Mouse (Mus musculus) fibroblast of lung, adult 2 months (primary cell): ENCODE measurements at regions not wholly inside any gene's neighbourhood (a gene's known extent, or its start where the extent isn't known, plus 50 kb on each side); places are given as distances from the start of the nearest gene placed in this dataset.

ENCODE experiments used
- DNase-seq: peaks from one replicate; pipeline ENCODE4 v3.0.0-alpha.2; 2011; ENCODE audit warnings: low read depth

DNA sequence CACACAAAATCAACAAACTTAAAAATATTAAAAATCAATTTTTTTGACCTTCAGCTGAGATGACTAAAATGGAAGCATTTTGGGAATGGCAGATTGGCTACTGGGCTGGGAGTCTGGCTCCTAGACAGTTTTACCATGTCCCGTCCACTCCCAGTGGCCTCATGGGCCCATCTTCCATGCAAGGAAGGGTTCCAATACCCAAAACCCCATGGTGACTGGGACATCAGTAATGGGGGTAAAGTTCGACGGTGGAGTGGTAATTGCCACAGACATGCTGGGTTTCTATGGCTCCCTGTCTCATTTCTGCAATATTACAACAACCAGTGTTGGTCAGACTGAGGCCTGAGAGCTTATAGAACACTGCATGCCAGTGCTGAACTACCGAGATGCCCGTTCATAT is 82.2 kb downstream of the Il20rb start:
- DNase-seq, result no peak

GRCm38 (mm10) chr9:100400366-100400765 is 86.2 kb downstream of the Il20rb start:
- DNase-seq, result peak; percentile 16

DNA sequence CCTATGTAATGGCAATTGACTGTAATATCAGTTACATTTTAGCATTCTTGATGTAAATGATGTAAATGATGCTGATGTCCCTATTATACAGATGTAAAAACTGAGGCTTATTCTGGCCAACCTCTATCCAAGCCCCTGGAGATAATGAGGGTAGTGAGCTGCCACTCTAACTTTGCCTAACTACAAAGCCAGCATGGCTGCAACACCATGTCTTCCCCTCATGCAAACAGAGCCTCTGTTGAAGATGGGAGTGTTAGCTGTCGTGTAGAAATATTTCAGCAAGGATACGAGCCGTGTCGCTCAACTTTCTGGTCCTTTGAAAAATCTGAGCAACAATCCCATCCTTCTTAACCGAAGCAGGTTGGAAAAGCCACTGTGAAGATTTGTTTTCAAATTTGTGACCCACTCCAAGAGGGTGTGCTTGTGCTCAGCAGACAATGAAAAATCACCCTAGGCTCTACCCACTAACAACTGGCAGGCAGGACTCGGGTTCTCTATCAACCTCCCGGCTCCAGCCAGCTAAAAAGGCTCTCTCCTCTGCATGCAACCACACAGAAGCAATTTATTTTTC is 90.2 kb downstream of the Il20rb start:
- no peak for DNase-seq

GRCm38 (mm10) chr9:100395711-100396110 is 90.9 kb downstream of the Il20rb start:
- peak; percentile 21 for DNase-seq

DNA sequence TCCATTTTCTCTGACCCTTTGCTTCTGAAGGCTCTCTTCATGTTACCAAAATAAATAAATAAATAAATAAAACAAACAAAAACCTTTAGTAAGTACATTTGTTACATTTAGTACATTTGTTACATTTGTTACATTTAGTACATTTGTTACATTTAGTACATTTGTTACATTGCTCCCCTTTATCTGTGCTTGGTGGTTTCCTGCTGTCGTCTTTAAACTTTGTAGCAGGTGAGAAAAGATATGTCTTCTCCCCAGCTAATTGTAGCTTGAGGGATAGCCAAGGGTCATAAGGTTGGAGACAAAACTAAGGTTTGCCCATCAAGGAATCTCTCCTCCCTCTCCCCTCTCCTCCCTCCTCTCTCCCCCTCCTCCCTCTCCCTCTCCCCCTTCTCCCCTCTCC is 92.0 kb downstream of the Il20rb start:
- DNase-seq, result no peak

DNA sequence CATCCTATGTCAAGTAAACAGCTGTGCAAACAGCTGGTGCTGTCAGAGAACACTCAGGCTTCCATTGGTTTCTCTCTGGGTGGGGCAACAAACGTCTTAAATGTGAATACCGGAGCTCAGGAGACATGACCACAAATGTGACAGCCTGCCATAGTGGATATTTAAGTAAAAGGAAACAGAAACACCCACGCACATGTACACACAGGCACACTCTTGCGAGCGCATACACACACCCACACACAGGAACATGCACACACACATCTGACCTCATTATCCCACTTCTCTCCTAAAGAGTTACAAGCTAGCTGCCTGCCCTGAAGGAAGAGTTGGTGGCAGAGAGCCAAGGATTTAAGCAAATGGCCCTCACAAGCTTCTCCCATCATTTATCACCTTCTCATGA is 92.4 kb downstream of the Il20rb start:
- DNase-seq, result no peak

GRCm38 (mm10) chr9:100392262-100392661 is 94.3 kb downstream of the Il20rb start:
- no peak for DNase-seq

DNA sequence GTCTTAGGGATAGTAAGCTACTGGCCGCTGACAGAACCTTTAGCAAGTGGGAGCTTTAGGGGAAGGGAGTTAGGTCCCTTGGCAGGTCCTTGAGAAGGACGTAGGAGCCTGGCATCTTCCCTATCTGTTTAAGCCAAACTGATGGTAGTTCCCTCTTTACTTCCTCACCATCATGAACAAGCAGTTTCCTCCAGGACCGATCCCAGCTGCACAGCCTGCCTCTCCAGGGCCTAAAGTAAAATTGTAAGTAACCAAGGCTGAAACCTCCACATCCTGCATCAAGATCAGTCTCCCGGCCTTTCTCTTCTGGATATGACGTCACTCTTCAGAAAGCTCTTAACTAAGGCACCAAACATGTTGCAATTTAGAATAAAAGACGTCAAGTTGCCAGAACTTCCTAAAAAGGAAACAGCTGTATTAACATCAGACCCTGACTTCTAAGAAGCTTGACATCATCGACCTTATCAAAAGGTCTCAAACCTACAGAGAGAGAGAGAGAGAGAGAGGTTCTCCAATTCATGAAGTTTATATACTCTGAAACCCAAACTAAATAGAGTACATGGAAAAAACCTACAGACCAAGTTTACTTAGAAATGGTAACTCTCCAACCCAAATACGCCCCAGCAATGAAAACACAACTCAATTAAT is 94.9 kb downstream of the Il20rb start:
- no peak for DNase-seq

DNA sequence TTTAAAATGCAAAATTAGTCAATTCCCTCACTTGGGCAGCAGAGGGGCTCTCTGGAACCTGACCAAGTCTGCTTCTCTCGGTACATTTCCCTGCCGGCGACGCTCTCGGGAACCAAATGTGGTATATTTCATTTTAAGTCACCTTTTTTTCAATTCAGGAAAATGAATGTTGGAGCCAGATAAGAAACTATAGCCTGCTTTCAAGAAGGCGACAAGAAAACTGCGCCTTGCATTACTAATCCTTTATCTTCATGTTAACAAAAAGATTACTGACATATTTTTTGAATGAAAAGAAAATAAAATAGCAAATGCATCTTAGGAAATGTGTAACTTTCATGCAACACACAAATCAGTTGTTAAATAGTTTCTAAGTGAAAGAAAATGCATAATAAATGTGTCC is 98.2 kb downstream of the Il20rb start:
- no peak for DNase-seq

GRCm38 (mm10) chr9:100387171-100387685 is 99.4 kb downstream of the Il20rb start:
- DNase-seq, result no peak

DNA sequence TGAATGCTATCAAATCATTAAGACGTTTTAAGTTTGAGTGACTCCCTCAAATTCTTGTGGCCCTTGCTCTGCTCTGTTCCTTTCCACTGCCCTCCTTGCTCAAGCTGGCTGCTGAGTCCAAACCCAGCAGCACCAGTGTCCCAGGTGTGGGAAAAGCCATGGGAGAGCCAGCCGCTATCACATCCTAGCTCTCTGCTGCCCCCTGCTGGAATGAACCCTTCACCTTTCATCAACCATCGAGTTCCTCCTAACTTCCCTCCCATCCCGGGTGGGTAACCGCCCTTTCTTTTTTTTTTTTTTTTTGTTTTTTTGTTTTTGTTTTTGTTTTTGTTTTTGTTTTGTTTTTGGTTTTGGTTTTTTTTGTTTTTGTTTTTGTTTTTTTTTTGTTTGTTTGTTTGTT is 104.1 kb downstream of the Il20rb start:
- peak; percentile 2 for DNase-seq

DNA sequence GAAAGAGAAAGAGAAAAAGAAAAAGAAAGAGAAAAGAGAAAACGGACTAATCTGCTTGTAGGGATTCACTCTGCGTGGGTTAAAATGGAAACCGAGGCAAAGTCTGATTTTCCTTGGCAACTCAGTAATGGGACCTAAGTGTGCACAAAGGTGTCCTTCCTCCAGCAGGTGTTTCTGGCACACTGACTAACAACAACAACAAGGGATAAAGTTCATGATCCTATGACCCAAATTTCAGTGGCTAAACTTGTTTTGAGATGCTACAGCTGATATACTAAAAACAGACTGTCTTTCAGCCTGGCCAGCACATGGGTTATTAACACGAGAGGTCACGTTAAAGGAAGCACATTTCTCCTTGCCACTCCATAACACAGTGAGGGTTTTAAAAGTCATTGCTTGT is 116.7 kb downstream of the Il20rb start:
- no peak for DNase-seq

- no peak for DNase-seq
Measured at GRCm38 (mm10) chr9:100366816-100367215, 119.8 kb downstream of the Il20rb start.

DNA sequence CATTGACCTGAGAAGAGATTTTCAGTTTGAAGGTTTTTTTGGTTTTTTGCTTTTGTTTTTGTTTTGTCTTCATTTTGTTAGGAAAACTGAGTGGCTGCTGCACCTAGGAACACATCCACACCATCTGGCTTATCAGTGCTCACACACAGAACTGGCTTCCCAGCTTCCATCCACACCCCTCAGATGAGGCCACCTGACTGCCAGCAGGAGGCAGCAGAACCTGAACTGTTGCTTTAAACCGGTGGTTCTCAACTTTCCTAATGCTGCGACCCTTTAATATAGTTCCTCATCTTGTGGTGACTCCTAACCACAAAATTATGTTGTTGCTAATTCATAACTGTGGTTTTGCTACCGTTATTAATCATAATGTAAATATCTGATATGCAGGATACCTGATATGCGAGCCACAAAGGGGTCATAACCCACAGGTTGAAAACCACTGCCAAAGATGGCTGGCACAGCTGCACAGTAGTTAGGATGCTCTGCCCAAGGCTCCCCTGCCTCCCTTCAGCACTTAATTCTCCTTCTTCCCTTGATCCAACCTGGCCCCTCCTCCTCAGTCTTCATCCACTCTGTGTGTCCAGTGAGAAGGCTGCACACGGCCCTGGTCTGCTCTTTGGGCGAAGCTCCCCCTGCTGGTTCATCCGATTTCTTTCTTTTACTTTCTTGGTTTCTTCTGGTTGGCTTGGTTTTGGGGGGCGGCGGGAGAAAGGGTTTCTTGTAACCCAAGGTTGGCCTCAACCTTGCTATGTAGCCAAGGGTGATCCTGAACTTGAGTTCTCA is 126.5 kb downstream of the Il20rb start:
- no peak for DNase-seq

DNA sequence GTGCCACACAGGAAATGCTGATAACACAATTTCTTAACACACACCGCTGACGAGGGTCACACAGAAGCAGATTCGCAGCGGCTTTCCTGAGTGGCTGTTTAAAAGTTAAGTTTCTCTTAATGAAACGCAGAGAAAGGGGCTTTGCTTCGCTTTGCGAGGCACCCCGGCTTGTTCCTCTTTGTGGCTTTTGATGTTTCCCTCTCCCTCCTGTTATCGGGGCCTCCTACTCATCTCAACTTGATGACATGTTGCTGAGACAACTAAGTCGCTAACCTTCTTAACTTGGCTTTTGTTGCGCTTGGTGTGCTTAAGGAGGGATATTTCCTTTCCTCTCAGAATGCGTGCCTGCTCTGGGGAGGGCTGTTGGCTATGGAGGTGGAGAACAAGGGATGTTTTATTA is 129.0 kb downstream of the Il20rb start:
- no peak for DNase-seq

GRCm38 (mm10) chr9:100340796-100341195 is 145.8 kb downstream of the Il20rb start:
- no peak for DNase-seq

- no peak for DNase-seq
Measured at GRCm38 (mm10) chr9:100307765-100308164, 178.8 kb downstream of the Il20rb start.

- no peak for DNase-seq
Measured at GRCm38 (mm10) chr9:100307364-100307763, 179.2 kb downstream of the Il20rb start.

GRCm38 (mm10) chr9:100303762-100304161 is 182.8 kb downstream of the Il20rb start:
- no peak for DNase-seq

GRCm38 (mm10) chr9:100301613-100302012 is 185.0 kb downstream of the Il20rb start:
- no peak for DNase-seq

DNA sequence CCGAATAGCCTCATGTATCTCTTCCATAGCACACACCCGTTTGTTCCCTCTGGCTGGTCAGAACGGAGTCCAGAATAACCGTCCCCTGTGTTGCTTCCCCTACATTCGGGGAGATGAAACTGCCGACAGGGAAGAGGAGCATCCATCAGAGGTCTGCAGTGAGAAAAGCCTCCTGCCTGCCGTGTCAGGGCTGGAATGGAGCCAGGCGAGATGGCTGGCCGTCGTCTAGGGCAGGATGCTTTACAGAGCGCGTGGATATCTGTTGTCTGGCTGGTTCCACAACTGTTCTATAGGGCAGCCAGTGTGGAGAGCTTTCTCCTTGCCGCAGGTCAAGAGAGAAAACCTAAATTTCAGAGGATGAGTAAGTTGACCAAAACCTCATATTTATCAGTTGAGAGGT is 209.2 kb downstream of the Il20rb start:
- DNase-seq, result no peak

GRCm38 (mm10) chr9:100266528-100267387 is 219.8 kb downstream of the Il20rb start:
- no peak for DNase-seq
